Mouse (Mus musculus): ENCODE data around the gene Padi1. TPM values are rescaled to one million over a fixed set of nuclear protein-coding genes. Genes with fewer than 3 reads are reported as not detected.

Gene Padi1
- total RNA-seq, 2 experiments from 2014 or later, result not detected

GRCm38 (mm10) chr4:140868484-140869190 is 23.1 kb upstream of the Padi1 start:
- no peak for DNase-seq (ENCODE audit: low spot score in 2 of 2)

- DNase-seq (ENCODE audit: low spot score in 2 of 2), result no peak
Observed at GRCm38 (mm10) chr4:140862036-140862650, 16.6 kb upstream of the Padi1 start.

- no peak for DNase-seq (ENCODE audit: low spot score in 2 of 2)
Observed at GRCm38 (mm10) chr4:140860767-140861147, 15.2 kb upstream of the Padi1 start.

GRCm38 (mm10) chr4:140860125-140860766 is 14.7 kb upstream of the Padi1 start:
- DNase-seq (ENCODE audit: low spot score in 2 of 2), result no peak

GRCm38 (mm10) chr4:140859291-140859690 is 13.7 kb upstream of the Padi1 start:
- no peak for DNase-seq (ENCODE audit: low spot score in 2 of 2)

GRCm38 (mm10) chr4:140857813-140858212 is 12.2 kb upstream of the Padi1 start:
- DNase-seq (ENCODE audit: low spot score in 2 of 2), result no peak

- DNase-seq (ENCODE audit: low spot score in 2 of 2), result no peak
Observed at GRCm38 (mm10) chr4:140857041-140857440, 11.5 kb upstream of the Padi1 start.

- DNase-seq (ENCODE audit: low spot score in 2 of 2), result no peak
Observed at GRCm38 (mm10) chr4:140855151-140855550, 9.6 kb upstream of the Padi1 start.

- peak; percentile 9 to 12 for DNase-seq (ENCODE audit: low spot score in 2 of 2)
Observed at GRCm38 (mm10) chr4:140854455-140854864, 8.9 kb upstream of the Padi1 start.

- no peak for DNase-seq (ENCODE audit: low spot score in 2 of 2)
Observed at GRCm38 (mm10) chr4:140853626-140854025, 8.0 kb upstream of the Padi1 start.

- no peak for DNase-seq (ENCODE audit: low spot score in 2 of 2)
Observed at GRCm38 (mm10) chr4:140849310-140849709, 3.7 kb upstream of the Padi1 start.

GRCm38 (mm10) chr4:140844991-140845390 is 587 bp downstream of the Padi1 start:
- no peak for DNase-seq (ENCODE audit: low spot score in 2 of 2)

GRCm38 (mm10) chr4:140843670-140844280 is 1.8 kb downstream of the Padi1 start:
- no peak for DNase-seq (ENCODE audit: low spot score in 2 of 2)

- DNase-seq (ENCODE audit: low spot score in 2 of 2), result no peak
Observed at GRCm38 (mm10) chr4:140842909-140843308, 2.7 kb downstream of the Padi1 start.

GRCm38 (mm10) chr4:140837879-140838278 is 7.7 kb downstream of the Padi1 start:
- DNase-seq (ENCODE audit: low spot score in 2 of 2), result no peak

- no peak for DNase-seq (ENCODE audit: low spot score in 2 of 2)
Observed at GRCm38 (mm10) chr4:140836208-140836866, 9.2 kb downstream of the Padi1 start.

GRCm38 (mm10) chr4:140835682-140836081 is 9.9 kb downstream of the Padi1 start:
- no peak for DNase-seq (ENCODE audit: low spot score in 2 of 2)

GRCm38 (mm10) chr4:140834327-140834934 is 11.1 kb downstream of the Padi1 start:
- no peak for DNase-seq (ENCODE audit: low spot score in 2 of 2)

GRCm38 (mm10) chr4:140832821-140833220 is 12.8 kb downstream of the Padi1 start:
- no peak for DNase-seq (ENCODE audit: low spot score in 2 of 2)

- DNase-seq (ENCODE audit: low spot score in 2 of 2), result no peak
Observed at GRCm38 (mm10) chr4:140831808-140832207, 13.8 kb downstream of the Padi1 start.

GRCm38 (mm10) chr4:140827237-140827636 is 18.3 kb downstream of the Padi1 start:
- DNase-seq (ENCODE audit: low spot score in 2 of 2), result no peak
